Mouse (Mus musculus): ENCODE results near the gene Gm21885. TPM values are rescaled to one million over a fixed set of nuclear protein-coding genes. Genes with fewer than 3 reads are reported as not detected.
"Not testable (repeated sequence)": the region's sequence is repeated elsewhere in the genome, so short reads cannot be mapped to it uniquely, and the experiment has no call there.

Gene Gm21885
- polyA plus RNA-seq, 1 experiment from 2014 or later, result not detected

DNA sequence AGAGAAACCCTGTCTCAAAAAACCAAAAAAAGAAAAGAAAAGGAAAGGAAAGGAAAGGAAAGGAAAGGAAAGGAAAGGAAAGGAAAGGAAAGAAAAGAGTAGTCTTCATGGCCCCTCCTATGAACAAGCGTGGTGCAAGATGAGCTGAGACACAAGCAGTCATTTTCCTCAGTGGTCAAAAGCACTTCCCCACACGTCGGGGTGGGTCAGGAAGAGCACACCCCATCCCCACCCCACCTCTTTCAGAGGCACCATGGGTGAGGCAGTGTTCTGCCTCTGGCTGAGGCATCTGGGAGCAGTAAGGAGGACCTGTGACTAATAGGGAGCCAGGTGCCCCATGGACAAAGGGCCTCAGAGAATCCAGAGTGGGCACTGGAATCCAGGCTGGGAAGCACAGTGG lies 15.5 kb upstream of the Gm21885 start:
- DNase-seq (ENCODE audit: low spot score), result not testable (repeated sequence)

DNA sequence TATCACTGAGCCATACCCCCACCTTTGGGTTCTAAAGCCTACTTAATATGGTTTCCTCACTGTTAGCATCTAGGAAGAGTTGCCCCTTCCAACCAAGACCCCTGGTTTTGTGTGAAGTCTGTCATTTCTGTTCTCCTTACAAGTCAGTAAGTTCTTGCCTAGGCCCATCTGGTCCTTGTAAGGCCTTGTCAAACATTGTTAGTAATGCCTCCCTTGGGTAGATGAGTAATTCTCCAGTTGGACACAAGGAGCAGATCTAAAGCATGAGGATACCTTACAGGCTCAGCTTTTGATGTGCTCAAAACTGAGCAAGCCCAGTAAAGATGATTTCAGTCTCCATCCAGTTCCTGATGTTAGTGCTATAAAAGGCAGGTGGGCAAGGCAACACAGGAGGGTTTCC lies 12.9 kb upstream of the Gm21885 start:
- no peak for DNase-seq (ENCODE audit: low spot score)

DNA sequence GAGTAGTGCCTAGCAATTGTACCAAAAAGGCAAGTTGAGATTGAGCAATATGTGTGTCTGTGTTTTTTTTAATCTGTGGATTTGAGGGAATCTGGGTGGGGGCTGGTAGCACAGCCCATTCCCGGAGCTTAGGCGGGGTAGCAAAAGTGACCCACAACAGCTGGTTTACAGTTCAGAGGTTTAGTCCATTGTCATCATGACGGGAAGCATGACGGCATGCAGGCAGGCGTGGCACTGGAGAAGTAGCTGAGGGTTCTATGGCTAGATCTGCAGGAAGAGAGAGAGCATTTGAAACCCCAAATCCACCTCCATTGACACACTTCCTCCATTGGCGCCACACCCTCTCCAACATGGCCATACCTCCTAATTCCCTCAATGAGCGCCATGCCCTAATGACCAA lies 11.8 kb upstream of the Gm21885 start:
- DNase-seq (ENCODE audit: low spot score), result no peak

DNA sequence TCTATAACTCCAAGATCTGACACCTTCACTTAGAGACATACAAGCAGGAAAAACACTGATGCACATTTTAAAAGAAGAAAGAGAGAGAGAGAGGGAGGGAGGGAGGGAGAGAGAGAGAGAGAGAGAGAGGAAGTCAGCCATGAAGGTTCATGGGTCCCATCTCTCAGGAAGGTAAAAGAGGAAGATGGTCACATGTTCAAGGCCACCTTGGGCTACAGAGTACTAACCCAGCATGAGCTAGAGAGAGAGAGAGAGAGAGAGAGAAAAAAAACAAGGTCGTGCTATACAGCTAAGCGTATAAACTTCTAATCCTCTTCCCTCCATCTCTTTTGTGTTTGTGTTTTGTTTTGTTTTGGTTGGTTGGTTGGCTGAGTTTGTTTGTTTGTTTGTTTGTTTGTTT lies 10.7 kb upstream of the Gm21885 start:
- DNase-seq (ENCODE audit: low spot score), result no peak

DNA sequence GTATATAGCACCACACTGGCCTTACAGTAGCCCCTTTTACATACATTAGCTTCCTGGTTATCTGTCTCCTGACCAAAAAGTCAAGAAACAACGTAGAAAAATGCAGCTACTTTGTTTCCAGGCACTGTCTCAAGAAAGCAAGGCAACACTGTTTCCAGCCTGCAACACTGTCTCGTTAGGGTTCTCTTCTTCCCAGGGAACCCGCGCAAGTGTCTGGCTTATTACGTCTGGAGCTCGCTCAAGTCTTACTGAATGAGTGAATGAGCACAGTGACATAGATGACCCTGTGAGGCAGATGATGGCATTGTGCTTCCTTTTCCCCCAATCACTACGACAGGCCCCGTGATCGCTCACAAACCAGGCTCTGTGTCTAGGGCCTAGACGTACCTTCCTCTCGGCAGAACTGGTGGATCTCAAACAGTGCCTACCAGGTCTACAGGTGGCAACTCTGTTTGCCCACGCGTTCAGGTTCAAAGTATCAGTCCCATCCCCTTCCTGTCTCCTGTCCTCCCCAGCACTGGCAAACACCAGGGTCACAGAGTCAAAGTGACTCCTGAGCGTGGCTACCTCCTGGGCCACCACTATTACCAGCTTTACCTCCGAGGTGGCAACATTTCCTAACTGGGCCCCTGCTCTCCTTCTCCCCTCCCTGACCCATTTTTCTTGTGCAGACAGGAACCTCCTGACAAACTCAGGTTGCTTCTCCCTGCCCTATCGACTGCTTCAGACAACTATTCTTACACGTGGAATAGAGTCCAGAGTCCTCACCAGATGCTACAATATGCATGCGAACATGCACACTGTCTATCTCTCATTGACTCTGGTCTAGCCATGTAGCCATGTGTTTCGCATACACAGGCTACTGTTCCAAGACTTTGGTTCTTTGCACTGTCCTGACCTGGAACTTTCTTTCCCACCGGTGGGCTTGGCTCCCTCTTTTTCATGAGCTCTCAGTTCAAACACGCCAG lies 8.4 kb upstream of the Gm21885 start:
- no peak for DNase-seq (ENCODE audit: low spot score)

DNA sequence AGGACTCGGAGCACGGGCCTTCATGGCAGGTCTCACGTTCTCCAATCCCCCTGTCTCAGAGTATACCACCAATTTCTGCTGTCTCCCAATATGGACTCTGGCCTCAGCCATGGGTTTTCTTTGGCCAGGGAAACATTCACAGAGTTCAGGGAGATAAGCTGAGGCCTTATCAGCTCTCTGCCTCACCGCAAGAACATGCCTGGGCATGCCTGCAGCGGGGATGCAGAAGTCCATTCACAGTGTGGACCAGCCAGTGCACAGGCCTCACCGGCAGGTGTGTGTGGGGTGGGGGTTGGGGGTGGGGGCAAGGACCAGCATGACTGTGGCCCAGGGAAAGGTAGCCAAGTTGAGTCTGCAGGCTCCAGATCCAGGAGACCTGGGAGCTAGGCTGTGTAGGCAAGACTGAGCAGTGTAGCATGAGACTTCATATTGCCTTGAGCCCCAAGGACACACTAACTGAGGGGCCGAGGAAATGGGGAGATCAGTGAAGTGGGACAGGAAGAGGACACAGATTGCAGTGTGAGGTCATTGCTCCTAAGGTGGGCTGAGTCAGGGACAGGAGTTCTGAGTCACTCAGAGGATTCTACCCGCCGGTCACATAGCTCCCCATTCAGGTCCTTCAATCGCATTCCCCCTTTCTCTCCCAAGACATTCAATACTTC lies 7.3 kb upstream of the Gm21885 start:
- no peak for DNase-seq (ENCODE audit: low spot score)

DNA sequence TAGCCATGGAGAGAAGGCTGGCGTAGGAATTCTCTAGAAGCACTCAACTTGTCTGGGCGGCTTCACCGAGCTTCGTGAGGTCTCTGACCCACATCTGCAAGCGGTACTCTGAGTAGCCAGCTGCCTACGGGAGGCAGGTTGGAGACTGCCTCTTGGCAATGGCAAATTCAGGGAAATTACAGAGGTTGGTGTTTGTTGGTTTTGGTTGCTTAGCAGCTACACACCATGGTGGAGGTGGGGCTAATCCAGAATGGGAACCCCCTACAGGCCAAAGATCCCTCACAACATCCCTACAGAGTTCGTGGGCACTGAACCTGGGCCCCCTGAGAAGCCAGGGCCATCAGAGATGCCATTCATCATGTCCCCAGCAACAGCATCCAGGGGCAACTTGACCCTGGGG lies 6.4 kb upstream of the Gm21885 start:
- DNase-seq (ENCODE audit: low spot score), result no peak

DNA sequence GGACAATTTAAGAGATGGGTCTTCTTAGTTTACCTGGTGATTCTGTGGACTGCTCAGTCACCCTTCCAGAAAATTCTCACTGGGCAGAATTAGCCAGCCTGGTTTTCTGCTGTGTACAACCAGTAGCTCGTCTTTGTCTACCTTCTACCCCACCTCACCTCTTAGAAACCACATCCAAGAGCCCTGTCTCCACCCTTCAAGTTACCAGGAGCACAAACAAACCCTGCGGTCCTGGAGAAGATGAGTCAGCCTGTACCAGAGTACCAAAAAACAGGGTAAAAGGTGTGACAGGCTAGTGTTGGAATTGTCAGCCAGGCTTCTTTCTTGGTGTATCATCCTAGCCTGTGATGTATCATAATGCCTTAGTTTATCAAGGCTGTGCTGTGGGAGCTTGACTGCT lies 6.0 kb upstream of the Gm21885 start:
- DNase-seq (ENCODE audit: low spot score), result peak; percentile 27

DNA sequence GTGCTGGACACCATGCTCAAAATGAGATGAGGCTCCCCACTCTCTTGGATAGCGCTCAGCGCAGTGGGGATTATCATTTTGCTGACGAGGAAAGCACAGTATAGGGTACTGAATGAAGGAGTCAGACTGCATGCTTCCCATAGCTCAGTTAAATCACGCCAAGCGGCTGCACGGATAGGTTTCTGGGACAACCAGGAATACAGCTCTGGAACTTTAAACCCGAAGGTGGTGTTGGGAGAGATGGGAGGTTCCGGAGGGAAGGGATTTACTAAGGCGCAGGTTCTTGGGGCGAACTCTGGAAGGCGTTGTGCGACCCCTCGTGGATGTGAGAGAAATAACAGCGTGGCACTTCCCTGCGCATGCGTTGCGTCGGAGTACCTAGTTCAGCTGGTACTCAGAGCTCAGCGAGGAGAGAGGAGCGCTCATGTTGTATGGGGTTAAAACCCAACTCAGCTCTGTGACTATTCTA lies 4.8 kb upstream of the Gm21885 start:
- DNase-seq (ENCODE audit: low spot score), result peak; percentile 86

DNA sequence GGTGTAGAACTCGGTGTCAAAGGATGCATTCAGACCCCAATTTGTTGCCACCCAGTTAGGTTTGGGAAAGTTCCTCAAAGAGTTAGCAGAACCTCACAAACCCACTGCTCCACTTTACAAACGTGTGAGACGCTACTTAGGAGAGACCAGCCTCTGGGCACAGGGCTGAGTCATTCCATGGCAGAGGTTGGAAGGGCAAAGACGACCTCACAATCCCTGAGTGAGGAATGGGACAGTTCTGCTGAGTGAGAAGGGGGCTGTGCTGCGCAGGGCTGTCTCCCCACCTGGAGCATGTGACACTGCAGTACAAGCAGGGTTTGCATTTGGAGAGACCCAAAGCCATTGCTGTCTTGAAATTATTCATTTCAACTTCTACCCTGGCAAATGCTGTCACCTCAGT lies 618 bp downstream of the Gm21885 start:
- DNase-seq (ENCODE audit: low spot score), result no peak

DNA sequence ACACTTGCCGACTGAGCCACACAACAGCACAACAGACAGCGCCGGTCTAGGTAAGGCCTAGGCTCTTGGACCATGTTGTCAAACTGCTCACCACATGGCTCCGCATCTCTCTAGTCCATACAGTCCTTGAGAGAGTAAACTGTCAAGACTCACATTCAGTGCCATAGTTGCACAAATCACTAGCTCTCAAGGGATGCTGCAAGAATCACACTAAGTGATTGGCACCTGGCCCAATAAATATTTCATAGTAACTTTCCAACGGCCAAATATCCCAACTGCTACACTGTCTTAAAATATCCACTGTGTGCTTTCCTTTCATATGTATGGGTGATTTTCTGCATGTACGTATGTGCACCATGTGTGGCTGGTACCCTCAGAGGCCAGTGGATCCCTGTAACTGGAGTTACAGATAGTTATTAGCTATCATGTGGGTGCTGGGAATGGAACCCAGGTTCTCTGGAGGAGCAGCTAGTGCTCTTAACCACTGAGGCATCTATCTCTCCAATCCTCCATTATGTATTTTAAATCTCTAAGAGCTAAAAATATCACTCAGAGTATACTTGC lies 1.9 kb downstream of the Gm21885 start:
- no peak for DNase-seq (ENCODE audit: low spot score)

DNA sequence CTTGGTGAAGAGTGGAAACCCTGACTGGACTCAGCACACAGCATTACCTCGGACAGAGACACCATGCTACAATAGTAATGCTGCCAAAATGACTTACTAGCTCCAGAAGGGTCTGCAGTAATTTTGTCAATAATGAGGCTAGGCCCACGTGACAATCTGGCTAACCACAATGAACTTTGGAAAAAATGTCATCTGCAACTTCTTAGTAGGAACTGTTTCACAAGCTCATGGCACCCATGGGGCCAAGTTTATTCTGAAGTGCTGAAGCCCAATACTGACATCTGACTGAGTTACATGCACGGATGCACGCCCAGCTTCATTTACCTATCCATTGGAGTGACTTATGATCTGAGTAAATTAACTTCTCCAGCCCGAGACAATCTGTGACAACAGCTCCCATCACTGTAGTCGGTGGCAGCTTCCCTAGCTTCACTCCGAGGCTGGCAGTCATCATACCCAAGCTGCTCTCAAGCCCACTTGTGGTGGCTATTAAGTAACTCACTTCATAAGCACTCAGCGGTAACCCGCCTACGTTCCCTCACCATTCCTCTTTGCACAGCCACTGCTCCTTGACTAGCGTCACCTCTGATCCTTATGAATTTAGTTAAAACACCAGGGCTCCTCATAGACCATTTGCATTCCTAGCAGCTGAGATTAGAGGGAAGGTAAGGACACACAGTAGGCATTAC lies 4.4 kb downstream of the Gm21885 start:
- no peak for DNase-seq (ENCODE audit: low spot score)

DNA sequence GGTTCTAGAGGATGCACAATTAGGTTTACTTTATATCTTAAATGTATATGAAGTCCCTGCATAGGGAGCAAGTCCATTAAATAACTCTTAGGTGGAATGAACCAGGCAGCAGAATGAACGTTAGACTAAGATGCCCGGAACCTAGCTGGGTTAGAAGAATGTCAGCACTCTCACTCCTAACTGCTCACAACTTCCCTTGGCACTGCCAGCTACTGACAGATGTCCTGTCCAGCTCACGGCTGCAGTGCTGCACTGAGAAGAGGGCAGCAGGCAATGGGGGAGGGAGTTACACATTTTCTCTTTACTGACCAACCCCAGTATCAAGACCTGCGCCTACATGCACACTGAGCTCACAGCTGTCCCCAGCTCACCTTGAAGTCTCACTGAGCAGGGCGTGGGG lies 5.4 kb downstream of the Gm21885 start:
- DNase-seq (ENCODE audit: low spot score), result no peak

DNA sequence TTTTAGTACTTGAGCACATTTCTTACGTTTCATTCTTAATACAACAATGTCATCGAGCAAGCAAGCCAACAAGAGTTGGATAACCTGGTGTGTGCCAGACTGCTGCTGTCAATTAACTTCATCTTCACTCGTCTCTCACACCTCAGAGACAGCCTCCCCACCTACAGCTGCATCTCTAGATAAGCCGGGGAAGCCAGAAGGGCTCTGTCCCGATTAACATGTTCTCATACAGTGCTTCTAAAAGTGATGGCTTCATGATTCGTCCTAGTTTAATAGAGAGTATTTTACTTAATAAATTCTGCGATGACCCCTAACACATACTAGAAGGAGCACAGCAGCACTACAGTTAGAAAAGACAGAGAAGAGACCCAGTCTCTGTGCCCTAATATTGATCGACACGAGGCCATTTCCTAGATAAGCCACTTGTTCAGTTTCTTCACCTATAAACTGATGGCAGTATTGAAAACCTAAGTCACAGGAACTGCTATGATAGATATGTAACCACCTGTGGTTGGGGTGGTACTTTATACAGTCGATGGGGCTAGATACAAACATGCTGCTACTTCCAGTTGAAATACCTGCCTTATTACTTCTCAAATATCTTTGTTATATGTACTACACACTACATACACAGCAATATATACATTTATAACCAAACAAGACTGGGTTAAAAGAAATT lies 8.5 kb downstream of the Gm21885 start:
- DNase-seq (ENCODE audit: low spot score), result no peak

DNA sequence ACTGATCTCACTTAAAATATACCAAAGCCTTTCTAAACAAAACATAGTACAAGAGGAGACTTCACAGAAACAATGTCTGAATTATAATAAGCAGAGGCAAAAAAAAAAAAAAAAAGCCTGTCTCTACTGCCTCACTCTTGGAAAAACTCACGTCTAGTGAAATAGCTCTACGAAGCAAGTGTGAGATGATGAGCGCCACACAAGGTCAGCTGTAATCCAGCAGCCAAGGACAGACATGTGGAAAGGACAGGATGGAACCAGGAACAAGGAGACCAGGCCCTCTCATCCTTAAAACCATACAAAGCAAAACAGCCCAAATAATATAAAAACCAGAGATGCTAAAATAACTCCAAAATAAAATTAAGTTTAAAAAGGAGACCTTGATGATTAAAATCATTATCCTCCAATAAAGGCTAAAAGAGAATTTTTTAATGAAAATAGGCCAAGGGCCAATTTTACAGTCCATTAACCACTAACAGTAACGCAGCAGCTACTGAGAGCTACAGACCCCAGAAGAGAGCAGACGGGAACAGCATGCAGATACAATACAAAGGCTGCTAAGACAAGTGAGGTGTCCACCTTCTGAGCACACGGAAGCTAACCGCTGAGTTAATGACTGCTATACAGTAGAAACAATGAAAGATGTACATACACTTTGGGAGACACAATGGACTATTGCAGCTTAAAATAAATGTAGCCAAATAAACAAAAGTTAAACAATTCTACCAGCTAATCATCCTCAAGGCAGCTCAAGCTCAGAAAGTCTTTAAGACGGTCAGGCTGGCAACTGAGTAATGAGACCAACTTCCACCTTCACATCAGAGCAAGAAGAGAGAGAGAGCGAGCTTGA lies 13.5 kb downstream of the Gm21885 start:
- no peak for DNase-seq (ENCODE audit: low spot score)

DNA sequence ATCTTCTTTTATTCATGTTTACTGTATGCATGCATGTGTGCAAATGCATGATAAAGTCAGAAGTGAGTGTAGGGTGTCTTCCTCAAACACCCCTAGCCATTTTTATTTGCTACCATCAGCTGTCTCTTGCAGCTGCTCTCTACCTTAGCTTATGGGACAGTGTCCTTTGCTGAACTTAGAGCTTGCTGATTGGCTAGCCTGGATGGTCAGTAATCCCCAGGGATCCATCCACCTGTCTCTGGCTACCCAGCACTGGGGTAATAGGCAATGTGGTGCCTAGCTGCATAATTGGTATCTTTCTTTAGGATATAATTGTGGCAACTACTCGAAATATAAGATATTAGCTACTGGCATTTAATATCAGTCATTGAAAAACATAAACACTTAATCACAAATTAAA lies 31.1 kb downstream of the Gm21885 start:
- no peak for DNase-seq (ENCODE audit: low spot score)

DNA sequence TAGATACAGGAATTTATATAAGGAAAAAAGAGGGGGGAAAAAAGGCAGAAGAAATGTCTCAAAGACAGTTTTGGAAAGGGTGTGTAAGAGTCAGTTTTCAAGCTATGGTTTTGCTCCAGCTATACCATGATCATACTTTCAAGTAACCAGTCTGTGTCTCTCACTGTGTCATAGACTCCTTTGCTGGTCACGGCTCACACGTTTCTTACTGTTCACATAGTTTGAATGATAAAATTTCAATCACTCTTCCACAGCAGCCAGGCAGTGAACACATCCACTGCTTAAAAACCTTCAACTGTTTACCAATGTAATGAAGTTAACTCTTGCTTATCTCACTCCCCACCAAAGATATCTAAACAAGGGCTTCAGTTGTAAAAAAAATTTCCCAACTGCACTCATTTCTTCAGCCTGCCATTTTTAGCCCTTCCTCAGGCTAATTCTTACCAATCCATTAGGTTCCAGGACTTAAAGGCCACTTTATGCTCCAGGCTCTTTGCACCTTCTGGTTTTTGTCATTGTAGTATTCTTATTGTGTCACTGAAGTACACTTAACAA lies 32.5 kb downstream of the Gm21885 start:
- no peak for DNase-seq (ENCODE audit: low spot score)

DNA sequence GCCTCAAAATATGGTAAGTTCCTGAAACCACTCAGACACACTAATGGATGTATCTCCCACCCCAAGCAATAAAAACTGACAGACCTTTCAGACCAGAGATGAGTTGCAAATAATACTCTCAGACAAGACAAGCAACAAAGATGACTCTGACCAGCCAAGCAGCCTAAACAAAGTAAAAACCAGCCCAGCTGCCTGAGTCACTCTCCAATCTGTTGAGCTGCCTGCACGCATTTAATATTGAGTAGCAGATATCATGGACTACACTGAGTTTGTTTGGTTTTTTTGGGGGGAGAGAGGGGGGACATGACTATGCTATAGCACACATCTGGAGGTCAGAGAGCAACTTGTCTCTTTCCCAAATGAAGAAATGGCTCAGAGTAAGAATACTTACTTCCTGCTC lies 33.6 kb downstream of the Gm21885 start:
- no peak for DNase-seq (ENCODE audit: low spot score)

DNA sequence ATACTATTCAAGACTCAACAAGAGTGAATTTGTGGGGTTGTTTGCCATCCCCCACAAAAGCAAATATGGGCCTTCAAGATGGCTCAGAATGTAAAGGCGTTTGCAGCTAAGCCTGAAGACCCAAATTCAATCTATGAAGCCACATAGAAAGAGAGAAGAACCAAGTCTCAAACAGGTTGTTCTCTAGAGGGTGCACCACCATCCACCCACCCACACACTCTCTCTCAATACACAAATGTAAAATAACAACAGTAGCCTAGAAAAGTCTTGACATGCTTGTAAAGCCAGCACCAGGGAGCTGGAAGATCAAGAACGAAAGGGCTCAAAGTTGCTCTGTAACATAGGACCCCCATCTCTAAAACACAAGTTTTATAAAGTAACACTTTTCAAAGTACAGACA lies 34.9 kb downstream of the Gm21885 start:
- no peak for DNase-seq (ENCODE audit: low spot score)

DNA sequence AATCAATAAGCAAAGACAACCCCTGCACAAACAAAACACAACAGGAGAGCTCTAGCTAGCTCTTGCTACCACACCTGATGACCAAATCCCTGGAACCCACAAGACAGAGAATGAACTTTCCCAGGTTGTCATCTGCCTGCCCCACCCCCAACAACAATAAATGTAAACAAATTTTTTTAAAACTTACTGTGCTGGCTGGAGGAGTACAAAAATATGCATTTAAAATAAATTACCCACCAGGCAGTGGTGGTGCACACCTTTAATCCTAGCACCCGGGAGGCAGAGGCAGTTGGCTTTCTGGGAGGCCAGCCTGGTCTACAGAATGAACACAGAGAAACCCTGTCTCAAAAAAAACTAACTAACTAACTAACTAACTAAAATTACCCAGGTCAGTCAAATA lies 35.3 kb downstream of the Gm21885 start:
- no peak for DNase-seq (ENCODE audit: low spot score)

Measured in thymus, postnatal 0 days (tissue).